Mouse (Mus musculus): ENCODE results near the gene Polr3b. TPM values are rescaled to one million over a fixed set of nuclear protein-coding genes. Genes with fewer than 3 reads are reported as not detected.

The Polr3b gene
- total RNA-seq, 2 experiments from 2014 or later: 13.1 to 13.9 TPM

- intact Hi-C loops (cut with DNase I): loop anchor here (10.0 kb wide), 1 partner anchor 796 kb away; no protein-coding TSS in a partner anchor
- DNase-seq: no peak
Measured at GRCm38 (mm10) chr10:84610324-84610723, 11.8 kb upstream of the Polr3b start.

GRCm38 (mm10) chr10:84610783-84611182 is 11.3 kb upstream of the Polr3b start:
- intact Hi-C loops (cut with DNase I): loop anchor here (10.0 kb wide), 1 partner anchor 796 kb away; no protein-coding TSS in a partner anchor
- DNase-seq: no peak

GRCm38 (mm10) chr10:84611664-84612063 is 10.4 kb upstream of the Polr3b start:
- intact Hi-C loops (cut with DNase I): loop anchor here (10.0 kb wide), 1 partner anchor 797 kb away; no protein-coding TSS in a partner anchor
- DNase-seq: no peak

DNA sequence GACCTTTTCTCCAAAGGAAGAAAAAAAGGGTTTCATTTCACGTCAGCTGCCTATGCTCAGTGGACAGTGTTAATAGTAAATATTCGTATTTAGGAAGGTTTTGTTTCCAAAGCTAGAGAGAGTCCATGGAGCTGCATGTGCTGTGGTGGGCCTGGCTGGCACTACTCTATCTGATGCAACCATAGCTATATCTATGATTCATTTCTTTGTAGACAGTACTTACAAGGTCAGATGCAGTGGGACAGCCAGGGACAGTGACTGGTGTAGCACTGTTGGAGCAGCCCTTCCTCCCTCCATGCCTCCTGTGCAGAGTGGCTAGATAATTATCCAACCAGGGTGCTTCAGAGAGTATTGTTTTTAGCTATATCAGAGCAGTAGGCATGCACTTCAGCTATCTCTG is 9.8 kb upstream of the Polr3b start:
- intact Hi-C loops (cut with DNase I): loop anchor here (10.0 kb wide), 1 partner anchor 797 kb away; no protein-coding TSS in a partner anchor
- DNase-seq: no peak

DNA sequence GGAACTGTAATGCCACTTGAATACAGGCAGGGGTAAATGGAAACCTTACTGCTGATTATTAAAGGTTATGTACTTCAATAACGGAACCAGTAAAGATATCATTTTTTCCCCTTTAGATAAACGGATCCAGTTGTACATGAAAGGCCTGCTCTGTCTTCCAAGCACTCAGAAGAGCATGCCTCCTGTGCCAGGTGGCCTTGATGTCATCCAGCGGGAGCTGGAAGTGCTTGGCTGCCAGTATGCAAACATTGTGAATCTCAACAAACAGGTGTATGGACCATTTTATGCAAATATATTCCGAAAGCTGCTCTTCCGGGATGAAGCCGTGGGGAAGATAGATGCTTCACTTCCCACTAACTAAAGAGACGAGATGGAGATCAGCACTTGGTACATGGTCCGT is 8.7 kb upstream of the Polr3b start:
- intact Hi-C loops (cut with DNase I): loop anchor here (10.0 kb wide), 1 partner anchor 799 kb away; no protein-coding TSS in a partner anchor

GRCm38 (mm10) chr10:84615076-84615475 is 7.0 kb upstream of the Polr3b start:
- DNase-seq: no peak
- intact Hi-C loops (cut with DNase I): loop anchor here (10.0 kb wide), 1 partner anchor 800 kb away; no protein-coding TSS in a partner anchor

More for the DNA sequence above, 8.7 kb upstream of the Polr3b start:
- no peak for DNase-seq

GRCm38 (mm10) chr10:84631182-84631581 is 9.1 kb downstream of the Polr3b start:
- intact Hi-C loops (cut with DNase I): no loop called here

DNA sequence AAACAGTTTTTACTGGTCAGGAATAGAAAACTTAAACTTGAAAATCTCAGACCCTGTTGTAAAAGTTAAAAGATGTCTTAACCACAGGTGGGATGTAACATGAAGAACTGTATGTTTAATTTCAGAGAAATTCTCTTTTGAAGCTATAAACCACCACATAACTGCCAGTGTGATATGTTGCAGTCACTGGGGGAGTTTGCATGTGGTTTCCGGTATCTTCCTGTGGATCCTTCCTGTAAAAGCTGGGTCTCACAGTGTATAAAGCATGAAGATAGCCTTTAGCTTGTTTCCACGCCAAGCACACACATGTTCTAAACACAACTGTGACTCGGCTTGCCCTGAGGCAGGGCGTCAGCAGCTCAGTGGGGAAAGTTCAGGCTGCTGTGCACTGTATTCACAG is 9.9 kb downstream of the Polr3b start:
- DNase-seq: no peak

More at GRCm38 (mm10) chr10:84631182-84631581, 9.1 kb downstream of the Polr3b start:
- DNase-seq: peak in 1 of 2 experiments; percentile 37

GRCm38 (mm10) chr10:84636656-84637055 is 14.6 kb downstream of the Polr3b start:
- intact Hi-C loops (cut with DNase I): no loop called here
- DNase-seq: no peak

More for the DNA sequence above, 9.9 kb downstream of the Polr3b start:
- intact Hi-C loops (cut with DNase I): no loop called here

DNA sequence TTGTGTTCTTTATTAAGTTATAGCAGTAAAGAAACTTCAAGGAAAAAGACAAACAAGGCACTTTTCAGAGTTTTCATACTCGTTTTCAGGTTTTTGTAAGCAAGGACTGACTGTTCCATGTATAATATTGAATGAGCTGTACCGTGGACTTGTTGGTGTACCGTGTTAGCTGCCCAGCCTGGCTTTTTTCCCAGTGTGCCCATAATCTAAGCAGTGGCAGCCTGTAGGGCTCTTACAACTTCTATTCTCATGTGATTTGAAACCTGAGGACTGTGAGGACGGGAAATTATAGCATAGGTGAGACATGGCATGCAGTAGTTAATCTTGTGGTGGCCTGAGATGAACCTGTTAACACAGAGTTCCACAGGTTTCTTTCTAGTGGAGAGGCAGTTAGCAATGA is 16.3 kb downstream of the Polr3b start:
- intact Hi-C loops (cut with DNase I): no loop called here
- DNase-seq: no peak

- intact Hi-C loops (cut with DNase I): loop anchor here (2.0 to 5.0 kb wide), 3 partner anchors 71 to 348 kb away; no protein-coding TSS in a partner anchor
- DNase-seq: no peak
Measured at GRCm38 (mm10) chr10:84639525-84640287, 17.6 kb downstream of the Polr3b start.

DNA sequence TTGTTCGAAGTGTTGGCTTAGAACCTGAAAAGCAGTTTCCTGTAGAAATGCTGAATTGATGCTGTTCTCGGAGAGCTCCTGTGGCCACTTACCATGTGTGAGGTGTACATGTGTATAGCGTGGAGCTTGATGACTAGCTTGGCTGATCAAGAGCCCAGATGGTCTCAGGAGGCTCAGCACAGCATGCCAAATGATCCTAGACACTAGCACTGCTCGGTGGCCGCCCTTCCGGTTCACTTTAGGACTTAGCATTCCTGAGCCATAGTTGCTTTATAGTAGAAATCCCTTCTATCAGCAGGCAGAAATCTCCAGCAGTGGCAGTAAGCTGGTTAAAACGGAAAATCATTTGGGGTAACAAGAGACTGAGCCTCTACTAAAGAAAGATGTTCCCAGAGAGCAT is 18.8 kb downstream of the Polr3b start:
- intact Hi-C loops (cut with DNase I): loop anchor here (1.0 to 5.0 kb wide), 4 partner anchors 70 to 403 kb away; no protein-coding TSS in a partner anchor
- no peak for DNase-seq

DNA sequence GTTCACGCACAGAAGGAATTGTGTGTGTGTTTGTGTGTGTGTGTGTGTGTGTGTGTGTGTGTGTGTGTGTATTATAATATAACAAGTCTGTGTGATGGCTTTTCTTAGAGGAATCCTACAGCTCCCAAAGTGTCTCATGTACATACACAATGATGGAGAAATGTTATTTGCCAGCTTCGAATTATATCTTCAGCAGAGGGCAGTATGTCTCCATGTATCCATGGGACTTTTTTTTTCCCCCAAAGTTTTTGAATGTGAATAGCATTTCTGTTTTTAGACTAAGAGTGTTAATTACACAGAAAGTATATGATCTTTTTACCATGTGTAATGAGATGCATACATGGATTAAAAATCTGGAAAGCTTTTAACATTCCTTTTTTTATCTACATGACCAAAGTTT is 19.5 kb downstream of the Polr3b start:
- no peak for DNase-seq
- intact Hi-C loops (cut with DNase I): loop anchor here (1.0 to 5.0 kb wide), 4 partner anchors 69 to 403 kb away; no protein-coding TSS in a partner anchor

DNA sequence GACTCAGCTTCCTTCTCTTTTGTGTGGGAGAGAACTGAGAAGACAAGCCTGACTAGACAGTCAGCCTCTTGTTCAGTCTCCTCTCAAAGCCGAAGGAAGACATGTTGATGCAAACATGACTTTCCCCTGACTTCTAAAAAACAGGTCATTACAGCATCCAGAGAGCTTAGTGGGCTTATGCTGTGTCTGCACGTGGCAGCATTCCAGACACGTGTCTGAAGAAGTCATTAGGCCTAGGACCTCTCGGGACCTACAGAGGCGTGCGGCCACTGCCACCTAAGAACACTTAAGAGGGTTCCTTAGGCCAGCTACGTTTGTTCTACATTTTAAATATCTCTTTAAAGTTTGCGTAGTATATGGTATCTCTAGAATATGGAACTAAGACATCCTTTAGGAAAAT is 23.8 kb downstream of the Polr3b start:
- intact Hi-C loops (cut with DNase I): loop anchor here (5.0 kb wide), 1 partner anchor 126 kb away; no protein-coding TSS in a partner anchor

DNA sequence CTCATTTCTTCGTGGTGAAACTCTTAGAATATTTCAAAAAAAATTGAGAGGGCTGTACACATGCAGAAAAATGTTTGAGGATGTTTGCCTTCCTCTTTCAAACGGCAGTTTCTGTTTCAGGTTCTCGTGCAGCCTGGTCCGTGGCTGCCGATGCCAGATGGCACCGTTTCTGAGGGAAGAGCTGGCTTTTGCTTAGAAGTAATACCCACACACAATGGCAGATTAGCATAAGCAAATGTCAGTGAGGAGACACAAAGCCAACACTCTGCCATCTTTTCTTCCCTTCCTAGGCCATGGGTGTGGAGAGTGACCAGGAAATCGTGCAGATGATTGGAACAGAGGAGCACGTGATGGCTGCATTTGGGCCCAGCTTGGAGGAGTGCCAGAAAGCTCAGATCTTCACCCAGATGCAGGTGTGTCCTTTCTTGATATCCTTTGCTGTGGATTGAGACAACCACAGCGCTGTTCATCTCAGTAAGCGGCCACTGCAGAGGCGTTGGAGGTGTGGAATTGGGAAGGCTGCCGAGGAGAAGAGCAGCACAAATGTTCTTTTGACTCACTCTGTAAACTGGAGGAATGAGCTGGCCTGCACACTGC is 24.5 kb downstream of the Polr3b start:
- DNase-seq: peak; percentile 21 to 33
- intact Hi-C loops (cut with DNase I): loop anchor here (5.0 kb wide), 1 partner anchor 126 kb away; no protein-coding TSS in a partner anchor

More for the DNA sequence above, 23.8 kb downstream of the Polr3b start:
- no peak for DNase-seq

- intact Hi-C loops (cut with DNase I): loop anchor here (5.0 kb wide), 1 partner anchor 125 kb away; no protein-coding TSS in a partner anchor
- DNase-seq: no peak
Measured at GRCm38 (mm10) chr10:84647264-84647663, 25.2 kb downstream of the Polr3b start.

DNA sequence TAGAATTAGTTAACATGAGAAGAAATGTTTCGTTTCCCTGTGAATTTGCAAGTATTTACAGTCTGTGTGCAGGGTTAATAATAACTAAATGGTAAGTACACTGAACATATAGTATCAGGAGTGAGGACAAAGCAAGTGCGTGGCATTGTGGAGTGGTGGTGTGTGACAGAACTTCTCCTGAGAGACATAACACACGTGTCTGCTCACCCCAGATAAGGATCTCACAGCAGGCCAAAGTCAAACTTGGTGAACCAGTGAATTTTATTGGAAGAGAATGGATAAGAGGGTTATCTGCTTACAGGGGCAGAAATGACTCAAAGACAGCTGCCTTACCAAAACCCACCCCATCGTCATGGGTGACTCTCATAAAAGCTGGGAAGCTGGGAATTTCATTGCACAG is 26.8 kb downstream of the Polr3b start:
- no peak for DNase-seq
- intact Hi-C loops (cut with DNase I): loop anchor here (5.0 kb wide), 1 partner anchor 123 kb away; no protein-coding TSS in a partner anchor

DNA sequence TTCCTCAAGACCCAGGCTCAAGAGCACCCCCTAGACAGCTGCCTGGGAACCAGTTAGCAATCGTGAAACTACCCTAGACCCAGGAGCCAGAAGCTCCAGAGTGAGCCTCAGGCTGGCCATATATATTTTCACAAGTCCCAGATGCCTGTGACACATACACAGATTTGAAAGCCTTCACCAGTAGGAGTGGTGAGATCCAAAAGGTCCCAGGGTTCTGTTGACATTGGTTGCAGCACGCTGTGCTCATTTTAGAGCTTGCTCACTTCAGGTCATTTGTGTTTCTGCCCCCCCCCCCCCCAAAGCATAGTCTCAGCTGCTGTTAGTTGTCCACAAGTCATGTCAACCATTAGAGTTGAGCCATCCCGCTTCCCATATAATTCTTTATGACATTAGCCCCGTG is 31.9 kb downstream of the Polr3b start:
- intact Hi-C loops (cut with DNase I): no loop called here
- no peak for DNase-seq

- intact Hi-C loops (cut with DNase I): no loop called here
- no peak for DNase-seq
Measured at GRCm38 (mm10) chr10:84654731-84655130, 32.6 kb downstream of the Polr3b start.

DNA sequence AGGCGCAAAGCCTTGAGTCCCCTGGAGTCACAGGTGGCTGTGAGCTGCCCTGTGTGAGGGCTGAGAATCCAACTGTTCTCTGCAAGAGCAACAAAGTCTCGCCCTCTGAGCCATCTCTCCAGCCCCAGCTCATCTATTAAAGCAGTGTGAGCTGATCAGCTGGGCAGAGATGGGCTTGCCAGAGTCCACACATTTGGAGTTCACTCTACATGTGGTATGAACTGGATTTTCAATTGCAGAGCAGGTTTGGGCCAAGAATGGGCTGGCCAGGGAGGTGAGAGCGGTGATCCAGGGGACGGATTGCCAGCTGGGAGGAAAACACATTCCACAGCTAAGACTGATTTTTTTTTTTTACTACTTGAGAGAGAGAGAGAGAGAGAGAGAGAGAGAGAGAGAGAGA is 34.5 kb downstream of the Polr3b start:
- DNase-seq: peak; percentile 61 to 63

GRCm38 (mm10) chr10:84657437-84658087 is 35.5 kb downstream of the Polr3b start:
- DNase-seq: peak; percentile 25 to 27
- intact Hi-C loops (cut with DNase I): no loop called here

More for the DNA sequence above, 34.5 kb downstream of the Polr3b start:
- intact Hi-C loops (cut with DNase I): no loop called here

Measured in heart, postnatal 36 days (tissue).